ENCODE assay signal across 17 mouse cellular contexts in the genomic region with DNA sequence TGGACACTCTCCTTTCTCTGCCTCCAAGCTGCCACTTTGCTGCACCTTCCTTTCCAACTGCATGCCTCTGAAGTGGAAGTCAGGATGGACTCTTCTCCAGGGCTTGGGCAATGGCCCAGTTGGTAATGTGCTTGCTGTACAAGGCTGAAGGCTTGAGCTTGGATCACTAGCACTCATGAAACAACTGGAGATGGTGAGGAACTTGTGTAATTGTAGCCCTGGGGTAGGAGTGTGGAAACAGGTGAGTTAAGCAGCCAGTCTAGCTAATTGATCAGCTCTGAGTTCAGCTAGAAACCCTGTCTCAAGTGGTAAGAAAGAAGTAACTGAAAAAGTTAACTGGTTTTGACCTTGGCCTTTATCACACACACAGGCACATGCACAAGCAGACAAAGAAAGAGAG.
"Had no signal": no experiment of that assay in that cellular context is flagged by ENCODE, and none has a peak within 500 bp of the region (broad histone marks: within the 10 kb centered on the region; RNA-seq: fewer than 3 reads in every experiment).

No protein-coding gene starts in this region.

- DNase-seq: cerebellum, adult 2 months; cerebellum, adult 8-10 months; cerebellum, adult 9-10 months; cerebellum, adult 9-11 months; cerebellum, postnatal 10 days; cerebellum, postnatal 14 days; cerebellum, postnatal 25 days; cerebellum, postnatal 36 days; embryo, embryonic 11 days; gastrocnemius, adult 2 months; gastrocnemius, postnatal 10 days; gastrocnemius, postnatal 14 days; gastrocnemius, postnatal 25 days; gastrocnemius, postnatal 36 days; heart, adult 11 months; heart, adult 18-20 months; heart, adult 2 months had no signal
